Mouse (Mus musculus): ENCODE results near the gene St7.

- no peak for TF ChIP-seq POLR2A (IDR thresholded peaks at IDR 0.05; ENCODE audit: borderline replicate concordance, insufficient read depth, low read length)
- no peak for TF ChIP-seq CTCF (IDR thresholded peaks at IDR 0.05; ENCODE audit: borderline replicate concordance, insufficient read depth, low read depth, low read length)
These were observed 58.2 kb downstream of the St7 start for GRCm38 (mm10) chr6:17750957-17751356.
